Mouse (Mus musculus) CD4-positive naive resting alpha-beta T cell, adult 76 days (primary cell): ENCODE measurements around the gene Sprr1a. TPM values are rescaled to one million over a fixed set of nuclear protein-coding genes. Genes with fewer than 3 reads are reported as not detected.

ENCODE experiments used
- total RNA-seq: library from RNA; stranded (reverse); gene quantifications from one replicate; pipeline ENCODE4 v1.2.4, GENCODE M21; 2023

The Sprr1a gene
- total RNA-seq: not detected

GRCm38 (mm10) chr3:92485863-92486262, at the start of gene Sprr1a:
Sprr1a (minus strand) TSS chr3:92485895.

GRCm38 (mm10) chr3:92534411-92534810, 48.7 kb upstream of the Sprr1a start, which contains the start of gene 2310046K23Rik:
2310046K23Rik (minus strand) TSS chr3:92534511.

GRCm38 (mm10) chr3:92500393-92500792, 14.7 kb upstream of the Sprr1a start, which contains the start of gene Sprr4:
Sprr4 (minus strand) TSS chr3:92500493.

GRCm38 (mm10) chr3:92458620-92459019, 27.1 kb downstream of the Sprr1a start, which contains the start of gene Sprr3:
Sprr3 (minus strand) TSS chr3:92458720.

GRCm38 (mm10) chr3:92438689-92439088, 47.0 kb downstream of the Sprr1a start, which contains the start of gene Sprr1b:
Sprr1b (minus strand) TSS chr3:92438789.

Other genes with a start within 250 kb of the Sprr1a start
- not detected for gene Sprr2a3, start 200.5 kb downstream of the Sprr1a start, total RNA-seq
- not detected for gene Sprr2b, start 169.3 kb downstream of the Sprr1a start, total RNA-seq
- not detected for gene Sprr2d, start 146.8 kb downstream of the Sprr1a start, total RNA-seq
- not detected for gene Sprr2e, start 133.8 kb downstream of the Sprr1a start, total RNA-seq
- gene Sprr2f, start 120.7 kb downstream of the Sprr1a start, total RNA-seq: not detected
- not detected for gene Sprr2h, start 100.2 kb downstream of the Sprr1a start, total RNA-seq
- not detected for gene Sprr2i, start 77.9 kb downstream of the Sprr1a start, total RNA-seq
- gene Sprr2j-ps, start 67.8 kb downstream of the Sprr1a start, total RNA-seq: not detected
- 0.76 TPM for gene Gm9774, start 56.5 kb downstream of the Sprr1a start, total RNA-seq
- not detected for gene Sprr2k, start 53.3 kb downstream of the Sprr1a start, total RNA-seq
- gene Sprr1b, start 47.1 kb downstream of the Sprr1a start, total RNA-seq: not detected
- not detected for gene Sprr3, start 27.2 kb downstream of the Sprr1a start, total RNA-seq
- gene Sprr4, start 14.6 kb upstream of the Sprr1a start, total RNA-seq: not detected
- not detected for gene 2310046K23Rik, start 48.6 kb upstream of the Sprr1a start, total RNA-seq
- not detected for gene Ivl, start 87.8 kb upstream of the Sprr1a start, total RNA-seq
- gene Smcp, start 103.1 kb upstream of the Sprr1a start, total RNA-seq: not detected
- gene 2210017I01Rik, start 121.6 kb upstream of the Sprr1a start, total RNA-seq: not detected
- not detected for gene Lce6a, start 135.8 kb upstream of the Sprr1a start, total RNA-seq
- gene Lce1a1, start 162.4 kb upstream of the Sprr1a start, total RNA-seq: not detected
- not detected for gene Lce1b, start 171.0 kb upstream of the Sprr1a start, total RNA-seq
- not detected for gene Lce1a2, start 184.4 kb upstream of the Sprr1a start, total RNA-seq
- gene Lce1c, start 193.4 kb upstream of the Sprr1a start, total RNA-seq: not detected
- not detected for gene Lce1d, start 201.3 kb upstream of the Sprr1a start, total RNA-seq
- gene Lce1e, start 223.2 kb upstream of the Sprr1a start, total RNA-seq: not detected
- not detected for gene Lce1f, start 234.5 kb upstream of the Sprr1a start, total RNA-seq